Mouse (Mus musculus) layer of hippocampus, adult 11-12 months (tissue): ENCODE measurements at regions not wholly inside any gene's neighbourhood (a gene's known extent, or its start where the extent isn't known, plus 50 kb on each side); places are given as distances from the start of the nearest gene placed in this dataset.

Experiments
- DNase-seq: peaks from one replicate; pipeline ENCODE4 v3.0.0; 2022; ENCODE audit warnings: low spot score

DNA sequence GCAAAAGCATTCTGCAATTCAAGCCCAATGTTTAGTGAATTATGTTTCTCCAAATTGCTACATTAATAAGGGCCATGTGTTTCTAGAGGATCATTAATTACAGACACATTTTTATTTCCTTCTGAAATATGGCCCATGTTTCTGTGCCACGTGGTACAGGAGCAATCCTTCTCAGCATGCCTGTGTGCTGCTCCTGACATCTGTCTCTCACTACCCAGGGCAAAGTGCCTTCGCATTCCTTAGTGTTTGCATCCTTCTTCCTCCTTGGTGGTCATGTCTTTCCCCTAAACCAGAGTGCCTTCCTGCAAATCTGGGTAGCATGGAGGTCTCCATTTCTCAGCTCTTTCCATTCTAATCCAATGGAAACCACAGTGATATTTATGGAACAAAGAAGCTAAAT, 832.7 kb upstream of the Fam160b2 start:
- no peak for DNase-seq
